Mouse (Mus musculus): Measurements from ENCODE around the gene Gm21586.
"Not testable (repeated sequence)": the region's sequence is repeated elsewhere in the genome, so short reads cannot be mapped to it uniquely, and the experiment has no call there.

DNA sequence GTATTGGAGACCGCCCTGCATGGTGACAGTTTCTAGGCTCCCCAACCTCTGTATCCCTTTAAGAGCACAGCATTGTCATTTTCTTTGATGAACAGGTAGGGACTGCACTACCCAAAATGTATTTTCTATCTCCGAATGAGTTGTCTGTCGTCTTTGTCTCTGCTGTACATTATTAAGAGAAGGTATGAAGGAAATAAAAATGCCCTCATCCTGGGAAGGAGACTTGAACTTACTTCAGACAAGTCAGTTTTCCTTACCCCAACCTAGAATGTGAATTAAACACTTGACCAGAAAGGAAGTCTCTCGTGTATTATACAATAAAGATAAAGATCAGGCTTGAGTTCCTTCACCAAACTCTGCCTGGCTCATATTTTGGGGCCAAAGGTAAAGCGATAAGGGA lies 27.3 kb downstream of the Gm21586 start, which contains the start of gene Gm2163:
- not testable (repeated sequence) for TF ChIP-seq POLR2A (IDR thresholded peaks at IDR 0.05; ENCODE audit: borderline replicate concordance, low read depth, low read length); CTCF (IDR thresholded peaks at IDR 0.05; ENCODE audit: low read depth, low read length)
